Mouse (Mus musculus) testis, postnatal 10 days (tissue): ENCODE data around the gene Cul5.

Experiments used
- DNase-seq: peaks from one replicate; pipeline ENCODE4 v3.0.0; 2021; ENCODE audit warnings: low spot score

Gene Cul5

DNA sequence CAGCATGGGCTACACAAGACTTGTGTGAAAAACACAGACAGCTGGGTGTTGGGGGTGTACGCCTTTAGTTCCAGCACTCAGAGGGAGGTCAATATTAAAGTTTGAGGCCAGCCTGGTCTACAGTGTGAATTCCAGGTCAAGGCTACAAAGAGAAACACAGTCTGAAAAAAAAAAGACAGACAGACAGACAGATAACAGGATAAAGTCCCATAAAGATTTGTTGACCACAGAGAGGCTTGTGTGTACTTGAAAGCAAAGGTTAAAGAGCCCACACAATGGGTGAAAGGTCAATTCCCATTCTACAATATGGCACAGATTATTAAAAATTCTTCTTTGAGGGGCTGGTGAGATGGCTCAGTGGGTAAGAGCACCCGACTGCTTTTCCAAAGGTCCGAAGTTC, 62.6 kb downstream of the Cul5 start:
- no peak for DNase-seq

DNA sequence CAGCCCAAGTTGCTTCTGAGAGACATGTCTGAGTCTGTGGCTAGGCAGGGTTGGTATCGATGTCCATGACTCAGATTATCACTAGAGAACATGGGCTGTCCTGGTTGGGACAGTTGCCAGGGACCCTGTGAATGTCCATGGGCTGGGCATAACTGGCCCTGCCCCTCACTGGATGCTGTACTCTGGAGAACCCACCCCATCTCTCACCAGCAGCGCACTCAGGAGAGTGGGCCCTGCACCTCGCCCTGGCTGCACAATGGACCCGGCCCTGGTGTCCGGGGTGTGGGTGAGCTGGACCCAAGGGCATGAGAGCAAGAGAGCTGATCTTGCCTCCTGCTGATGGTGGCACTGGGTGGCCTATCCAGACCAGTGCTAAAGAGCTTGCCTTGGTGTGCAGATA, 64.9 kb downstream of the Cul5 start:
- no peak for DNase-seq

DNA sequence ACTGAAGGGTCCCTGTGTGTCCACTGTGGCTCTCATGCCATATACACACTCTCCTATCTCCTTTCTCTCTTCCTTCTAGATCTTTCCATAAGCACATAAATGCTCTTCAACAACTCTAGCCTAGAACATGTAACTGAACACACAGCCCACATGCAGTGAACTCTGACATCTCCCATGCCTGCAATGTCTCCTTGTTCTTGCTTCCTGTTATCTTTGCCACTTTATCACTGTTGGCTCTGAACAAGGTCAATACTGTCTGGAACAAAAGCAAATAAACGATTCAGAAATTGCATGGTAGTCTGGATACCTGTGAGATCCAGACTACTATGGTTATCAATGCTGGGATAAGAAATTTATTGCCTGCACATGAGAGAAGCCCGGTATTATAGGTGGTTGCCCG, 66.0 kb downstream of the Cul5 start:
- no peak for DNase-seq

DNA sequence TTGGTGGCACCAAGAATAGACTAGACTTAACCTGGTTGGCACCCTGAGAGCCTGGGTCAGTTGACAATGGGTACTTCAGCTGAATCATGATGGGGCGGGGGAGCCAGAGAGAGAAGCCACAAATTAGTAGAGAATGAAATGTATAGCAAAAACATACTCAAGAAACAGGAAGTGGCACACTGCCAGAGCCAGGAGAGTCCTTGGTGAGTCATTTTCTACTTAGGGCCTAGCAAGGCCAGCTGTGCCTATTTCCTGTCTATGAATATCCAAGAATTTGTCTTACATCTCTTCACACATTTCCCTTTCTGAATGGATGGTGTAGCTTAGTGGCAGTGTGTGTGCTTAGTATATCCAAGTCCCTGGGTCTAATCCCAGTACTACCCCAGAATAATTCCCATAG, 66.4 kb downstream of the Cul5 start:
- DNase-seq, result no peak

DNA sequence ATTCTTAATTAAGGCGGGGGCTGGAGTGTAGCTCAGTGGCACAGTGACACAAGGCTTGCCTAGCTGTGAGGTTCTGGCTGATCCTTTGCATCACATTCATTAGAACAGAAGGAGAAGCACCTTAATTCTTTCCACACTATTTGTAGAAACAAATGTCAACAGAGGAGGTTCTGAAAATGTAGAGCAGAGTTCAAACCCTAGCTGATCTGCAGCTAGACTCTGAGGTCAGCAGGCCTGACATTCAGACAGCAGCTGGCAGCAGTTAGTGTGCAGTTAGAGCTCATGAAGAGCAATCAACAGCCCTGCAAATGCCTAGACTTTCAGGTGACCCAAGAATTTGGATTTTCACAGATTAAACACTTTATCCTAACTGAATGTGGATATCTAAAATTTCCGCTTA, 68.3 kb downstream of the Cul5 start:
- DNase-seq, result no peak

DNA sequence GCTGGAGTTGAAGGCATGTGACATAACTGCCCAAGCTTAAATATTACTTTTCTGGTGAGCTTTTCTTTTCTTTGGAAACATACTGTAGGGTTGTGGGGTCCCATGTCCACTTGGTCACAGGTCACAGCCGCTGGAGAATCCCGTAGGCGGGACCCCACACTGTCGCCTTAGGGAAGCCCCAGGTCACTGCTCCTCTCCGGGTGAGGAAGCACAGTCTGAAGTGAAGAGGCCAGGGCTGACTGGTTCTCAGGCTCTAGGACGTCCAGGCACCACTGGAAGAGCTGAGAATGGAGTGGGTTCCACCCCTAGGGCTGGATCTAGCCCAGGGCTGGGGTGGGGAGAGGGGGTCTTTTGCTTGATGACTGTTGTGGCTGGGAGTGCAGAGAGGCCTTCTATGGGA, 71.2 kb downstream of the Cul5 start:
- no peak for DNase-seq

DNA sequence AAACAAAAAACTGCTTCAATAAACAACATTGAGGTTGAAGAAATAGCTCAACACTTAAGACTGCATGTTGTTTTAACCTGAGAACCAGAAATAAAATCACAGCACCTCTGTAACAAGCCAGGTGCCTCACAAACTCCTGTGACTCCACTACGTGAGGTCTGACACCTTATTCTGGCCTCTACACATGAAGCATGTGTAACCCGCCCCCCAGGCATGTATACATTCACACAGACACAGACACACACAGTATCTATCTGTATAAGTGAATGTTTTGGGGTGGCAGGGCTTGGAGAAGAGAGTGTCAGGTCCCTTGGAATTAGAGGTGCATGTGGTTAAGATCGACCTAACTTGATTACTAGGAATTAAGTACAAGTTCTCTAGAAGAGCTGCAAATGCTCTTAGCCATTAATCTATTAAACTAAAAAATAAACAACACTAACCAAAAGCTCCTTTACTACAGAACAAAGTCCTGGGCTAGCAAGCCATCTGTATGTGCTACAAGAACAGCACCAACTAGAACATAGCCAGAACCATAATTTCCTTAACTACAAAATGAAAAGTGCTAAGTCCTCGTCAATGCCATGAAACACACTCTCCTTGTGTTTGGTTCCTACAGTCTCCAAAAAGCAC, 72.7 kb downstream of the Cul5 start:
- DNase-seq, result no peak

DNA sequence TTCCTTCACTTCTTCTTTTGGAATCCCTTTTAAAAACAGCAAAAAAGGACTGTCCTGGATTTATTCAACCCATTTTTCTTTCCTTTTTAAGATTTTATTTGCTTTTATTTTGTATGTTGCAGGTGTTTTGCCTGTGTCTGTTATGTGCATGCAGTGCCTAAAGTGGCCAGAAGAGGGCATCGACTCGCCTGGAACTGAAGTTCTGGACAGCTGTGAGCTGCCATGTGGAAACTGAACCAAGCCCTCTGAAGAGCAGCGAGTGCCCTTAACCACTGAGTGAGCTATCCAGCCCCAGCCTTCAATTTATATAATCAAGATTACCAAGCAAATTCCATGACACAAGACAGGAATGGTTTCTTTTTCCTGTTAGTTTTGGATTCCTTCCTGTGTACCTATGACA, 75.0 kb downstream of the Cul5 start:
- peak; percentile 86 for DNase-seq

DNA sequence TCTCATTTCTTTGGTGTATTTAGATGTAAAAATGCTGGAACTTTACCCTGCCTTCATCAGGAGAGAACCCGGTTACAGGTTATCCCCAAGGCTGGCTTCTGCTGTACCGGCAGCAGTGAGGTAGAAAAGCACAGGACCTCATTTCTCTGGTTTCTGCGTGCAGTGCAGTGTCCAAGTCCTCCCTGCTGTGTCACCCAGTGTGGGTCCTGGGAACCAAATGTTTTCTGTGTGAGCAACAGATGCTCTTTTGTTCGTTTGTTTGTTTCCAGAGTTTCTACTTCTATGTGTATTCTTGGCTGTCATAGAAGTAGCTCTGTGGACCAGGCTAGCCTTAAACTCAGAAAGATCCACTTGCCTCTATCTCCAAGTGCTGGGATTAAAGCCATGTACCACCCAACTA, 87.9 kb downstream of the Cul5 start:
- DNase-seq, result no peak

DNA sequence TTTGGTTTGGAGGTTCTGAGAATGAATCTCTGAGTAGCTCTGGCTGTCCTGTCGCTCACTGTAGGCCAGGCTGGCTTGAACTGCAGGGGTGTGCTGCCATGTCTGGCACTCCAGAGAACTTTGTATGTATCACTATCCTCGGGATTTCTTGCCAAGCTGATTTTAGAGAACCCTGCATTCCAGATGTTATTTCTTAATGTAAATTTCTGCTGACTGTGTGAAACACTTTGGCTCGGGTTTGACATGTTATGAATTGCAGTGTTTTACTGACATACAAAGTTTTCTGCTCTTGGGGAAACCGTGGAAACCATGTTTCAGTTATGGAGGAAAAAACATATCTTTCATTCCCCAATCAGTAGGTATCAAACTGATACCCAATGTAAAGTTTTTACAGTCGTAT, 94.1 kb downstream of the Cul5 start:
- no peak for DNase-seq

DNA sequence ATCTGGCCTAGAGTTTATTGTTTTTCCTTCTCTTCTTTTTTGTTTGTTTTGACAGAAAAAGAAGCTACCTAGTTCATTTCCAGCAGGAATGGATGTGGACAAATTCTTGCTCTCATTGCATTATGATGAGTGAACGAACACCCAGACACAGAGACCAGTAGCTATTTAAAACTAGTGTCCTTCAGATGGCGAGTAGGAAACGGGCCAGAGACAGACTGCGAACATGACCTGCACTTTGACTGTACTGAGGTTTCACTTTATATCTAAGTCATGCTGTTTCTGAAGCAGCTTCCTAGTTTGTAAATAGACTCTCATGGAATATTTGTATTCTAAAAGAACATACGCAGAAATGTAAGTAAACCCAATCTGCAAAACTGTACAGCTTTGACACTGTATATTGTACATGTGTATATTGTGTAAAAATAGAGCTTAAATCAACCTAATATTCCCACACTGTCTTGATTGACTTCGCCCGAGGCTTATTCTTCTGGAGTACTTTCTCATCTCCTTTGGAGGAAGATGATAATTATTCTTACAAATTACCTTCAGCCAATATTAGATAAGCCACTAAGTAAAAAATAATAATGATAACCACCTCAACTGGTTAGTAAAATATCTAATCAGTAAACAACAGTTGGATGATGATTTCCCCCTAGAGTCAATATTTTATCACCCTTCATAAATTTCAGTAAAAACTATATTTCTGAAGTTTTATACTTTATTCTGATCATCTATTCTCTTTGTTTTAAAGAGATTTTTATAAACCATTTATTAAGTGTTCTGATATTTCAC, 97.1 kb downstream of the Cul5 start:
- DNase-seq, result no peak

DNA sequence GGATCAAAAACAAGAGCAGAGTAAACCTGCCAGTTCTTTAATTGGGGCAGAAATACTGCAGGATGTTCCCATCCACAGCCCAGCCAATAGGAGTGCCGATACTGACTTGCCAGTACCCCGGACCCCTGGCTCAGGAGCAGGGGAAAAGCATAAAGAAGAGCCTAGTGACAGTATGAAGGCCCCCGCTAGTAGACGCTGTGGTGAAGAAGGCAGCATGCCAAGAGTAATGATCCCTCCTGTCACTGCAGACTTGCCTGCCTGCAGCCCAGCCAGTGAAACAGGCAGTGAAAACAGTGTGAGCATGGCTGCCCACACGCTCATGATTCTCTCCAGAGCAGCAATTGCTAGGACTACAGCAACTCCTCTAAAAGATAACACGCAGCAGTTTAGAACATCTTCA, 99.2 kb downstream of the Cul5 start:
- DNase-seq, result peak; percentile 44
